Mouse (Mus musculus) liver, embryonic 11.5 days (tissue): ENCODE data around the gene Tmem203. TPM values are rescaled to one million over a fixed set of nuclear protein-coding genes. Genes with fewer than 3 reads are reported as not detected.

Experiments used
- polyA plus RNA-seq: library from polyadenylated mRNA; unstranded; fragments of >200 nt; fragmentation: Nextera tagmentation; extraction: Ambion mirVana; gene quantifications from 2 replicates; pipeline ENCODE4 v1.2.1, GENCODE M21; 2014

Gene Tmem203
- polyA plus RNA-seq, 1 experiment from 2014 or later: 15.2 TPM

Other genes starting within 250 kb of the Tmem203 start
- 29.0 and 32.6 TPM in 2 replicates for gene Nsmf, start 201.1 kb upstream of the Tmem203 start, polyA plus RNA-seq
- 0.90 and 1.7 TPM in 2 replicates for gene Entpd8, start 175.1 kb upstream of the Tmem203 start, polyA plus RNA-seq
- gene Noxa1, start 160.3 kb upstream of the Tmem203 start, polyA plus RNA-seq: 0.69 and 1.0 TPM in 2 replicates
- gene Nrarp, start 74.7 kb upstream of the Tmem203 start, polyA plus RNA-seq: 6.5 and 7.6 TPM in 2 replicates
- 12.1 and 13.1 TPM in 2 replicates for gene Tor4a, start 58.6 kb upstream of the Tmem203 start, polyA plus RNA-seq
- 85.3 and 86.3 TPM in 2 replicates for gene Nelfb, start 44.0 kb upstream of the Tmem203 start, polyA plus RNA-seq
- 0.29 TPM in 1 of 2 replicates, not detected in the other for gene Stpg3, start 40.8 kb upstream of the Tmem203 start, polyA plus RNA-seq
- 0.45 TPM in 2 replicates for gene Fam166a, start 36.7 kb upstream of the Tmem203 start, polyA plus RNA-seq
- gene Tubb4b, start 30.7 kb upstream of the Tmem203 start, polyA plus RNA-seq: 823 and 870 TPM in 2 replicates
- gene Slc34a3, start 21.1 kb upstream of the Tmem203 start, polyA plus RNA-seq: 0.07 TPM in 1 of 2 replicates, not detected in the other
- gene Rnf224, start 18.7 kb upstream of the Tmem203 start, polyA plus RNA-seq: 0.10 and 0.21 TPM in 2 replicates
- gene Rnf208, start 13.2 kb upstream of the Tmem203 start, polyA plus RNA-seq: 7.7 and 8.1 TPM in 2 replicates
- not detected in 2 replicates for gene Cysrt1, start 13.0 kb upstream of the Tmem203 start, polyA plus RNA-seq
- 6.3 and 6.8 TPM in 2 replicates for gene AL732309.1, start 8.6 kb upstream of the Tmem203 start, polyA plus RNA-seq
- 9.6 and 10.3 TPM in 2 replicates for gene Tprn, start 7.2 kb downstream of the Tmem203 start, polyA plus RNA-seq
- 233 and 237 TPM in 2 replicates for gene Ssna1, start 17.0 kb downstream of the Tmem203 start, polyA plus RNA-seq
- gene Anapc2, start 17.0 kb downstream of the Tmem203 start, polyA plus RNA-seq: 74.7 and 77.6 TPM in 2 replicates
- not detected in 2 replicates for gene Tmem210, start 32.7 kb downstream of the Tmem203 start, polyA plus RNA-seq
- gene Lrrc26, start 34.5 kb downstream of the Tmem203 start, polyA plus RNA-seq: not detected in 2 replicates
- gene Grin1, start 63.7 kb downstream of the Tmem203 start, polyA plus RNA-seq: 1.0 and 1.6 TPM in 2 replicates
- 48.3 and 62.9 TPM in 2 replicates for gene Man1b1, start 76.9 kb downstream of the Tmem203 start, polyA plus RNA-seq
- 17.4 and 18.3 TPM in 2 replicates for gene Dpp7, start 100.9 kb downstream of the Tmem203 start, polyA plus RNA-seq
- 15.6 and 17.8 TPM in 2 replicates for gene Uap1l1, start 110.2 kb downstream of the Tmem203 start, polyA plus RNA-seq
- 45.3 and 51.0 TPM in 2 replicates for gene Sapcd2, start 116.9 kb downstream of the Tmem203 start, polyA plus RNA-seq
- gene Entpd2, start 140.4 kb downstream of the Tmem203 start, polyA plus RNA-seq: 0.25 and 0.45 TPM in 2 replicates
- 7.0 and 8.1 TPM in 2 replicates for gene Npdc1, start 143.9 kb downstream of the Tmem203 start, polyA plus RNA-seq
- 0.09 TPM in 1 of 2 replicates, not detected in the other for gene Fut7, start 167.8 kb downstream of the Tmem203 start, polyA plus RNA-seq
- 3.9 and 4.5 TPM in 2 replicates for gene Abca2, start 173.3 kb downstream of the Tmem203 start, polyA plus RNA-seq
- 0.21 TPM in 1 of 2 replicates, not detected in the other for gene Clic3, start 201.4 kb downstream of the Tmem203 start, polyA plus RNA-seq
- 9.2 and 14.3 TPM in 2 replicates for gene Paxx, start 205.7 kb downstream of the Tmem203 start, polyA plus RNA-seq
- not detected in 2 replicates for gene Ptgds, start 214.6 kb downstream of the Tmem203 start, polyA plus RNA-seq
- gene Lcn12, start 238.5 kb downstream of the Tmem203 start, polyA plus RNA-seq: not detected in 2 replicates
- 63.3 and 63.6 TPM in 2 replicates for gene Fbxw5, start 245.3 kb downstream of the Tmem203 start, polyA plus RNA-seq
- gene C8g, start 246.3 kb downstream of the Tmem203 start, polyA plus RNA-seq: 14.9 and 16.8 TPM in 2 replicates